Mouse (Mus musculus): ENCODE data around the gene Cxcl9. TPM values are rescaled to one million over a fixed set of nuclear protein-coding genes. Genes with fewer than 3 reads are reported as not detected.

Gene Cxcl9
- polyA plus RNA-seq, 1 experiment from 2014 or later: not detected

- Histone ChIP-seq H3K27ac (no peak overlapping the region), H3K9me3 (replicated peaks) (no peaks in the 10 kb centered on the region), H3K4me3 (no peak overlapping the region), H3K36me3 (no peaks in the 10 kb centered on the region), H3K27me3 (ENCODE audit: low read depth, poor library complexity, severe bottlenecking) (no peaks in the 10 kb centered on the region), H3K4me1 (no peaks in the 10 kb centered on the region)
- no peak for DNase-seq (ENCODE audit: low spot score)
- 88% methylated on average over 12 of the region's 12 CpGs for WGBS
These were observed 3.2 kb upstream of the Cxcl9 start for GRCm38 (mm10) chr5:92331122-92331521.

GRCm38 (mm10) chr5:92327367-92327766, 512 bp downstream of the Cxcl9 start:
- no peaks in the 10 kb centered on the region for H3K27me3 ChIP-seq (ENCODE audit: low read depth, poor library complexity, severe bottlenecking)
- no peak for DNase-seq (ENCODE audit: low spot score)
- H3K27ac ChIP-seq: no peak overlapping the region
- WGBS: 87% methylated on average over 6 of the region's 6 CpGs
- H3K9me3 ChIP-seq (replicated peaks): no peaks in the 10 kb centered on the region
- no peak overlapping the region for H3K4me3 ChIP-seq
- H3K36me3 ChIP-seq: no peaks in the 10 kb centered on the region
- no peaks in the 10 kb centered on the region for H3K4me1 ChIP-seq

GRCm38 (mm10) chr5:92323264-92323663, 4.6 kb downstream of the Cxcl9 start:
- Histone ChIP-seq H3K27ac (no peak overlapping the region), H3K36me3 (no peaks in the 10 kb centered on the region), H3K9me3 (replicated peaks) (no peaks in the 10 kb centered on the region), H3K4me1 (0 out of 2 replicates have a peak, but pooled peaks cover 5% of the 10 kb centered on the region), H3K4me3 (no peak overlapping the region), H3K27me3 (ENCODE audit: low read depth, poor library complexity, severe bottlenecking) (no peaks in the 10 kb centered on the region)
- no peak for DNase-seq (ENCODE audit: low spot score)
- WGBS: 85% methylated on average over 5 of the region's 5 CpGs

- Histone ChIP-seq H3K4me3 (no peak overlapping the region), H3K27me3 (ENCODE audit: low read depth, poor library complexity, severe bottlenecking) (no peaks in the 10 kb centered on the region), H3K4me1 (0 out of 2 replicates have a peak, but pooled peaks cover 5% of the 10 kb centered on the region), H3K36me3 (no peaks in the 10 kb centered on the region), H3K9me3 (replicated peaks) (no peaks in the 10 kb centered on the region), H3K27ac (no peak overlapping the region)
- 91% methylated on average over 4 of the region's 4 CpGs for WGBS
- DNase-seq (ENCODE audit: low spot score): no peak
These were observed 5.3 kb downstream of the Cxcl9 start for GRCm38 (mm10) chr5:92322612-92323011.

GRCm38 (mm10) chr5:92321631-92322400, 6.1 kb downstream of the Cxcl9 start:
- WGBS: 74% methylated on average over 8 of the region's 8 CpGs

GRCm38 (mm10) chr5:92318596-92318995, 9.3 kb downstream of the Cxcl9 start:
- Histone ChIP-seq H3K4me3 (no peak overlapping the region), H3K27me3 (ENCODE audit: low read depth, poor library complexity, severe bottlenecking) (no peaks in the 10 kb centered on the region), H3K36me3 (no peaks in the 10 kb centered on the region), H3K4me1 (0 out of 2 replicates have a peak, but pooled peaks cover 5% of the 10 kb centered on the region), H3K27ac (no peak overlapping the region), H3K9me3 (replicated peaks) (no peaks in the 10 kb centered on the region)
- DNase-seq (ENCODE audit: low spot score): no peak
- WGBS: 93% methylated on average over 14 of the region's 14 CpGs

More at GRCm38 (mm10) chr5:92321631-92322400, 6.1 kb downstream of the Cxcl9 start:
- no peak overlapping the region for H3K4me3 ChIP-seq
- no peak for DNase-seq (ENCODE audit: low spot score)
- 0 out of 2 replicates have a peak, but pooled peaks cover 5% of the 10 kb centered on the region for H3K4me1 ChIP-seq
- H3K27ac ChIP-seq: no peak overlapping the region
- H3K36me3 ChIP-seq: no peaks in the 10 kb centered on the region
- H3K9me3 ChIP-seq (replicated peaks): no peaks in the 10 kb centered on the region
- no peaks in the 10 kb centered on the region for H3K27me3 ChIP-seq (ENCODE audit: low read depth, poor library complexity, severe bottlenecking)

GRCm38 (mm10) chr5:92318119-92318518, 9.8 kb downstream of the Cxcl9 start:
- H3K4me3 ChIP-seq: no peak overlapping the region
- no peaks in the 10 kb centered on the region for H3K9me3 ChIP-seq (replicated peaks)
- no peaks in the 10 kb centered on the region for H3K36me3 ChIP-seq
- no peak overlapping the region for H3K27ac ChIP-seq
- no peak for DNase-seq (ENCODE audit: low spot score)
- H3K4me1 ChIP-seq: 0 out of 2 replicates have a peak, but pooled peaks cover 5% of the 10 kb centered on the region
- no peaks in the 10 kb centered on the region for H3K27me3 ChIP-seq (ENCODE audit: low read depth, poor library complexity, severe bottlenecking)
- 90% methylated on average over 7 of the region's 7 CpGs for WGBS

GRCm38 (mm10) chr5:92313776-92314175, 14.1 kb downstream of the Cxcl9 start:
- H3K9me3 ChIP-seq (replicated peaks): no peaks in the 10 kb centered on the region
- WGBS: 78% methylated on average over 7 of the region's 7 CpGs
- H3K4me3 ChIP-seq: no peak overlapping the region
- no peaks in the 10 kb centered on the region for H3K36me3 ChIP-seq
- H3K4me1 ChIP-seq: peaks cover 10% of the 10 kb centered on the region
- no peaks in the 10 kb centered on the region for H3K27me3 ChIP-seq (ENCODE audit: low read depth, poor library complexity, severe bottlenecking)
- no peak overlapping the region for H3K27ac ChIP-seq
- DNase-seq (ENCODE audit: low spot score): no peak

GRCm38 (mm10) chr5:92312046-92312715, 15.7 kb downstream of the Cxcl9 start:
- no peak overlapping the region for H3K27ac ChIP-seq
- H3K4me3 ChIP-seq: no peak overlapping the region
- 15% methylated on average over 13 of the region's 13 CpGs for WGBS
- H3K36me3 ChIP-seq: peaks cover 7% of the 10 kb centered on the region
- H3K4me1 ChIP-seq: peaks cover 18% of the 10 kb centered on the region
- no peaks in the 10 kb centered on the region for H3K9me3 ChIP-seq (replicated peaks)
- H3K27me3 ChIP-seq (ENCODE audit: low read depth, poor library complexity, severe bottlenecking): no peaks in the 10 kb centered on the region
- peak; percentile 72 for DNase-seq (ENCODE audit: low spot score)

- Histone ChIP-seq H3K4me1 (peaks cover 18% of the 10 kb centered on the region), H3K4me3 (peak within 1 kb of the TSS; percentile 90), H3K36me3 (peaks cover 30% of the 10 kb centered on the region), H3K27ac (peak within 1 kb of the TSS; percentile 91), H3K27me3 (ENCODE audit: low read depth, poor library complexity, severe bottlenecking) (no peaks in the 10 kb centered on the region), H3K9me3 (replicated peaks) (no peaks in the 10 kb centered on the region)
- 3% methylated on average over 41 of the region's 41 CpGs for WGBS
- DNase-seq (ENCODE audit: low spot score): peak; percentile 93
These were observed 18.0 kb downstream of the Cxcl9 start, which contains the start of gene Sdad1 for GRCm38 (mm10) chr5:92309681-92310511. TSS of gene Sdad1 (minus strand) at chr5:92310479.

GRCm38 (mm10) chr5:92304291-92304690, 23.6 kb downstream of the Cxcl9 start:
- Histone ChIP-seq H3K27ac (no peak overlapping the region), H3K27me3 (ENCODE audit: low read depth, poor library complexity, severe bottlenecking) (no peaks in the 10 kb centered on the region), H3K9me3 (replicated peaks) (no peaks in the 10 kb centered on the region), H3K36me3 (peaks cover 86% of the 10 kb centered on the region), H3K4me3 (no peak overlapping the region), H3K4me1 (peaks cover 13% of the 10 kb centered on the region)
- no peak for DNase-seq (ENCODE audit: low spot score)
- 89% methylated on average over 3 of the region's 3 CpGs for WGBS

- Histone ChIP-seq H3K9me3 (replicated peaks) (no peaks in the 10 kb centered on the region), H3K36me3 (peaks cover 98% of the 10 kb centered on the region), H3K27ac (no peak overlapping the region), H3K4me3 (no peak overlapping the region), H3K27me3 (ENCODE audit: low read depth, poor library complexity, severe bottlenecking) (no peaks in the 10 kb centered on the region), H3K4me1 (no peaks in the 10 kb centered on the region)
- DNase-seq (ENCODE audit: low spot score): no peak
- 94% methylated on average over 13 of the region's 13 CpGs for WGBS
These were observed 25.6 kb downstream of the Cxcl9 start for GRCm38 (mm10) chr5:92302149-92302840.
